Mouse (Mus musculus) erythroblast, embryonic 14.5 days (primary cell): Measurements from ENCODE around the gene 2010300C02Rik.

Source experiments
- GATA1 ChIP-seq: IDR thresholded peaks from 2 replicates; pipeline ENCODE4 v1.6.1; 2012; ENCODE audit warnings: low read length, inconsistent platforms, mixed read lengths
- TAL1 ChIP-seq: IDR thresholded peaks from 3 replicates; pipeline ENCODE4 v1.6.1; 2012; ENCODE audit warnings: low read length, inconsistent platforms, mixed read lengths

GRCm38 (mm10) chr1:37617047-37617446 is 102.8 kb downstream of the 2010300C02Rik start:
- no peak for TF ChIP-seq TAL1
- no peak for TF ChIP-seq GATA1
